Mouse (Mus musculus) brown adipose tissue, adult 24 weeks (tissue): ENCODE results near the gene Mrpl51. TPM values are rescaled to one million over a fixed set of nuclear protein-coding genes. Genes with fewer than 3 reads are reported as not detected.

Source experiments
- H3K27ac ChIP-seq: fragments of 200-500 bp; replicated peaks from 2 replicates; pipeline ENCODE4 v1.5.1; 2012; ENCODE audit warnings: low read depth, mild to moderate bottlenecking, low read length
- H3K4me1 ChIP-seq: fragments of 200-500 bp; 2 replicates; pipeline ENCODE4 v1.6.1; 2012; ENCODE audit warnings: low read length, mixed read lengths; ENCODE audit not compliant: control insufficient read depth, insufficient read depth, insufficient read length
- H3K4me3 ChIP-seq: fragments of 200-500 bp; 2 replicates; pipeline ENCODE4 v1.5.1; 2012; ENCODE audit warnings: low read depth, mild to moderate bottlenecking, low read length, moderate library complexity; ENCODE audit not compliant: insufficient read depth
- polyA plus RNA-seq: library from polyadenylated mRNA; stranded (reverse); fragments of >200 nt; gene quantifications from 2 replicates; pipeline ENCODE4 v1.2.4, GENCODE M21; 2012; ENCODE audit not compliant: missing spikeins, insufficient read depth, insufficient read length

Mrpl51 gene
- polyA plus RNA-seq, 1 experiment, result 316 TPM

DNA sequence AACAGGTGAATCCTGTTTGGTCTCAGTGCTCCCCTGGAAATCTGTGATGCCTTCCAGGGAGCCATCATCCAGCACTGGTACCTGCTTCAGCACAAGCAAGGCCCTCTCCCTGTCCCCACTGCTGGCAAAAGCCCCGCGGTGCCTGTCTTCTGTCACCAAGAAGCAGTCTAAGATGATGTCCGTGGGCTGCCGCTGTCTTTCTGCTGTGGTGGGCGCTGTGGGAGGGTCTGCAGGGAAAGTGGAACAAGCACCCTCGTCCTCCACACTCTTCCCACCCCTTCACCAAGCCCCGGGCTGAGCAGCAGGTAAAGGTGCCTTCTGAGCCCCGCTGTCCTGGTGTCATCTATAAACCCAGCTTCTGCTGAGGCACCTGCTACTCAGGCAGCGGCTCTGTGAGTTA, 39.0 kb downstream of the Mrpl51 start:
- Histone ChIP-seq H3K27ac (peak overlapping the region; percentile 18), H3K4me1 (peaks cover 16% of the 10 kb centered on the region), H3K4me3 (peak overlapping the region; percentile 28)

DNA sequence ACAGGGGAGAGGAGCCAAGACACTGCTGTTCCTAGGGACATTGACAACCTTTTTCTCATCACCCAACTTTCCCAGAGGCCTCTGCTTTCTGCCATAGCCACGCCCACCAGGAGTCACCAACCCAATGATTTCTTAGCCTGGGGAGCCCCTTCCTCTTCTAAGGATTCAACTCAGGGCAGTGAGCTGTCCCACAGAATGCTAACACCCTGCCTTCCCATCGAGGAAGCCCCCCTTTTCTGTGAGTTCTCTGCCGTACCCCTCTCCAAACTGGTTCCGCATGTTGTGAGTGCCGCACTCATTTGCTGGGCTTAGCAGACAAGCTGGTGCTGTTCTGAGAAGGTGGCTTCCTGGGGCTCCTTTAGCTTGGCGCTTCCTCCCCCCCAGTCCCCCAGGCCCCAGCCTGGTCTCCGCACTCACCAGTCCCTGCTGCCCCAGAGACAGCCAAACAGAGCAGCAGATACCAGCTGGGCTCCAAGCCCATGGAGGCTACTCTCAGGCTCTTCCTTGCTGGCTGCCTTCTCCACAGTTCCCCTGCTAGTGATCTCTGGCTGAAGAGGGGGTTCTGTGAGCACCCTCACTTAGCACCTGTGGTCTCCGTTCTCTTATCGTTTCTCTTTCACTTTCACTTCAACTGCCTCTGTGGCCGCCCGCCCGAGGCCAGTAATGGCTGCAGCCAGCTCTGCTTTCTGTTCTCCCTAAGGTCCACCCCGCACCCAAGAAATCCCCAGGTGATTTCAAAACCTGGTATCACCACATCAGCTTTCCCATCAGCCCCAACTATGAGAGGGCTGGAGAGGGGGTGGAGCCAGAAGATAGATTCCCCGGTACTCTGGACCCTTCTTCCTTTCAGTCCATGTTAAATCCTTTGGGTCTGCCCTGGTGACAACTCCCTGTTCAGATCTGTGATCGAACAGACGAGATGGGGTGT, 39.8 kb downstream of the Mrpl51 start, which contains the start of gene Tapbpl:
Tapbpl (minus strand) TSS at position 744 of the 928 bp plus-strand sequence.
- Histone ChIP-seq H3K27ac (peak within 1 kb of the TSS; percentile 90), H3K4me1 (peaks cover 16% of the 10 kb centered on the region), H3K4me3 (peak within 1 kb of the TSS; percentile 91)

DNA sequence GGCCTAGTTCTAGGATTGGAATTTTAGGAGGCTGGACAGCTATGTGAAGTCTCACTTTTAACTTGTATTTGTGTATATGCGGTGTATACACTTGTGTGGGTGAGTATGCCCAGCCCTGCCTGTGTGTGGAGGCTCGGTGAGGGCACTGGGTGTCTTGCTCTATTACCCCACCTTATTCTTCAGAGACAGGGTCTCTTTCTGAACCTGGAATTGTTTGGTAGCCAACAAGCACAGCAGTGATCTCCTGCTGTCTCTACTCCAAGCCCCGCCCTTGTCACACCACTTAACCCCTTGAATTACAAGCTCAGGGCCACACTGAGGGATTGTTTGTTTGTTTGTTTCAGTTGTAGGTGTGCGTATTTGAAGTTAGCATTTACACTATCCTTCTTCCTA, 40.4 kb downstream of the Mrpl51 start:
- H3K27ac ChIP-seq, result peak overlapping the region; percentile 90
- H3K4me1 ChIP-seq, result peaks cover 16% of the 10 kb centered on the region
- H3K4me3 ChIP-seq, result peak overlapping the region; percentile 91

DNA sequence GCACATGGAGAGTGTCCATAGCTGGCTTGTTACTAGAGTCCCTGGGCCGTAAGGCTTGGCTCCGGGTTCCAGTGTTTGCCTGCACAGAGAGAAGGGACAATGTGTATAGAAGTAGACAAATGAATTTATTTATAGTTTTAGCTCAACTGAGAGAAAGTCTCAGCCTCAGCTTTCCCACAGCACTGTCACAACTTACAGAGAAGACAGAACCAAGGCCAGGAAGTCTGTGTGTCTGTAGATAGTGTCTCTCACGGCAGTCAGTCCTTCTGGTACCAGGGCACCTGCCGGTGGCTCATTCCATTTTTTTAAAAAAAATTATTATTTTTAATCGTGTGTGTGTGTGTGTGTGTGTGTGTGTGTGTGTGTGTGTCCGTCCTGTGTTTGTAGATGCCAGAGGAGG, 40.9 kb downstream of the Mrpl51 start:
- peaks cover 16% of the 10 kb centered on the region for H3K4me1 ChIP-seq
- H3K27ac ChIP-seq, result peak overlapping the region; percentile 90
- peak overlapping the region; percentile 91; the same call in 1 of the 2 replicates for H3K4me3 ChIP-seq

DNA sequence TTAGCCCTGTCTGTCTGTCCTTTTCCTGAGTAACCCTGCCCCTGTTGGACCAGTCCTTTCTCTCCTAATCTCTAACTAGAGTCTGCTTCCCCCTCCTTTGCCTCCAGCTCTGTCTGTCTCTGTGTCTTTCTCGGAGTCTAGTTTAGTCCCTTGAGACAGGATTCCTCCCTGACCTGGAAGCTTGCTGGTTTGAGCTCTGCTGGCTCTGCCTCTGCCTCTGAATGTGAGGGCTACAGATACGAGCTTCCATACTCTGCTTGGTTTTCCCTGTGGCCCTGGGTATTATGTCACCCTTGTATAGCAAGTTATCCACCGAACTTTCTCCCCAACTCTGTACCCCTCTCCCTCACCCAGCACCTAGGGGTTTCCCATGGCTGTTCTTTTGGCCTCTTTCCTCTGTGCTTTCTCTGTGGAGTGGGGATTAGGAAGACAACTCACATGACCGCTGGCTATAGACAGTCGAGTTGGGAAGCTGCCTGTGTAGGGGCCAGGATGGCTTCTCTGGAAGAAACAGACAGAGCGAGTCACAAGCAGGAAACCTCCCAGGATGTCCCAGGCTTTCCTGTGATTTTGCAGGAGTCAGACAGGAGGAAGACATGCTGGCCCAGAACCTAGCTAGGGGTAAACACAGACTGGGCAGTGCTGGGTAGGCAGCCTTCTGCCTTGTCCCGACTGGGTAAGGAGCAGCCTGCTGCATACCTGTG, 42.4 kb downstream of the Mrpl51 start:
- peaks cover 16% of the 10 kb centered on the region for H3K4me1 ChIP-seq
- H3K4me3 ChIP-seq, result no peak overlapping the region
- peak overlapping the region; percentile 42 for H3K27ac ChIP-seq

DNA sequence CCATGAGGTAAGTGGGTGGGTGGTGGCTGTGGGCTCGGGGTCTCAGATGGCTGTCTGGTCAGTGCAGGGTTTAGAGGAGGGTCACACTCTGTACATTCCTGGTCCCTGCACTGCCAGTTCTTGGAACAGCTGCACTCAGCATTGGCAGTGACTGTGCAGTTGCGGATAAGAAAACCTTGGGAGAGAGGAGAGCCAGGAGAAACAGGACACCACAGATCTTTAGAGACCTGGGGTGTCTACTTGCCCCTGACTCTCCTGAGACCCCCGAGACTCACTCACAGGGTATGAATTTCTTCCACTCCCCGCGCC, 42.9 kb downstream of the Mrpl51 start:
- Histone ChIP-seq H3K4me1 (peaks cover 16% of the 10 kb centered on the region), H3K27ac (peak overlapping the region; percentile 42), H3K4me3 (no peak overlapping the region)

DNA sequence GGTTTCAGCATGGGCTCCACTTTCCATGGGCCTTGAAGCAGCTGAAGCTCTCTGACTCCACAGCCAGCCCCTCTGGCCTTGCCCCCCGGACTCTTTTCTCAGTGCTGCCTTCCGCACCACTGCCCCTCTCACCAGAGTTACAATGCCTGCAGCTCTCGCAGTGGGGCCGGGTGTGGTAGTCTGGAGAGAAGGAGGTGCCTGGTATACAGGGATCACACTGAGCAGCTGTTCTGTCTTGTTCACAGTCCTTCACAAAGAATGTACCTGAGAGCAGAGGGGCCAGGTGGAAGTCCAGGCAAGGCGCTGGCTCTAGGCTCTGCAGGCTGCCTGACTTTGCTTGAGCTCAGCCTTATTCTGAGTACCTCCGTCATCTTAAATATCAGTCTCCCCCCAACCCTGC, 44.7 kb downstream of the Mrpl51 start:
- peaks cover 16% of the 10 kb centered on the region for H3K4me1 ChIP-seq
- no peak overlapping the region for H3K4me3 ChIP-seq
- H3K27ac ChIP-seq, result no peak overlapping the region

DNA sequence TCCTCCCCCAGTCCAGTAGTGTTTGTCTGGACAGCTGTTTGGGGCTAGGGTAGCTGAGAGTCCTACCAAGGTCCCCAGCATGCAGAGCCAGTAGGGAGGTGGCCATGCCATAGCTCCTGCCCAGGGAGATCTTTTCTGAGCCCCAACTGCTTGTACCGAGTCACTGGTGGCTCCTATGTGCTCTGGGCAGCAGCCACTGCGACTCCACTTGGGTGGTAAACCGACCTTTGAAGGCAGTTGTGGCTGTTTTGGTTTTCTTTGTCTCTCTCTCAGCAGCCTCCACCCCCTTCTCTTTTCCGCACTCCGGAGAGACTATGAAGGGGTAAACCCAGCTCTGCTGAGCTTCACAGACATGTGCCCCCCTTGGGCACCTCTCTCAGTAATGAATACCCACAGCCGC, 45.2 kb downstream of the Mrpl51 start, which contains the start of gene Cd27:
Cd27 (minus strand) TSS at position 229 of the 400 bp plus-strand sequence.
- Histone ChIP-seq H3K27ac (no peak within 1 kb of the TSS), H3K4me3 (no peak within 1 kb of the TSS), H3K4me1 (peaks cover 16% of the 10 kb centered on the region)

DNA sequence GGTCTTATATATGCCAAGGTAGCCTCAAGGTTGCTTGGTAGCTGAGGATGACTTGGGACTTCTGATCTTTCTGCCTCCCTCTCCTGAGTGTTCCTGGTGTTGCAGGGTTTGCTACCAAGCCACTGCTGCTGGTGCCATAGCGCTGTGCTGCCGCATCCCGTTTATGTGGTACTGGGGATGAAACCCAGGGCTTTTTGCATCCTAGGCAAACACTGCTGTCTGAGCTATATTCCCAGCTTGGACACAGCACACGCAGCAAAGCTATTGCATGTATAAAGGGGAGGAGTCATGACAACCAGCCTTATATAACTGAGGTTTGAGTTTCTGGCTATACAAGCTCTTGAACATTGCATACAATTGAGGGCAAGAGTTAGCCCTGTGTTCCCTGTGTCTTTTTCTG, 45.8 kb downstream of the Mrpl51 start:
- no peak overlapping the region for H3K27ac ChIP-seq
- H3K4me1 ChIP-seq, result peaks cover 16% of the 10 kb centered on the region
- H3K4me3 ChIP-seq, result no peak overlapping the region

DNA sequence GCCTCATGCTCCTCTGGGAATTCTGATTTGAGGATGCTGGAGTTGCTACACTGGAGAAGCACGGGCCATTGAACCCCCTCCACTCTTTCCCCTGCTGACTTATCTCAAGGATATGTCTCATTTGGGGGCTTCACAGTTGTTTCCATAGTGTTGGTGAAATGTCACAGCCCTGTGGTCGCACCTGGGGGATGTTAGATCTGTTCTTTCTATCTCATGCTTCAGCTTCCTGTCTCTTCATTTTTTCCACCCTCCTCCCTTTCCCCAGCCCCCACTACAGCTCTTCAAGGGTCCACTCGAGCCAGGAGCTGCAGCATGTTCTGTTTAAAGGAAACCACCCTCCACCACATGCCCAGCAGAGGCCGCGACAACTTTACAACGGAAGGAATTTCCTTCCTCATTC, 46.8 kb downstream of the Mrpl51 start:
- peaks cover 11% of the 10 kb centered on the region for H3K4me1 ChIP-seq
- H3K27ac ChIP-seq, result no peak overlapping the region
- no peak overlapping the region for H3K4me3 ChIP-seq

DNA sequence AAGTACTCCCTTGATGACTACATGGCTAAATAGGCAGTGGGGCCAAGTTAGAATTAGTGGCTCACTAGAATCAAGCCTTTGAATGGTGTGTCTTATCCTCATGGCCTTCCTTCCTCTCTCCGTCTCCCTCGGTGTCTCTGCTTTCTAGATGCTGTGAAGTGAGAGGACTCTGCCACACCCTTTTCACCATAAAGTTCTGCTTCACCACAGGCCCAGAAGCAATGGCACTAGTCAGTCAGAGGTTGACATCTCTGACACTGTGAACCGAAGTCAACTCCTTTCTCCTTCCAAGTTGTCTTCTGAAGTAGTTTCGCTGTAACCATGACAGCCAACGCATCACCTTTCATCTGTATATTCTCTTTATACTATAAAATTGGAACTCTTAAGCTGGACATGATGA, 47.9 kb downstream of the Mrpl51 start:
- Histone ChIP-seq H3K4me3 (no peak overlapping the region), H3K4me1 (no peaks in the 10 kb centered on the region), H3K27ac (no peak overlapping the region)

DNA sequence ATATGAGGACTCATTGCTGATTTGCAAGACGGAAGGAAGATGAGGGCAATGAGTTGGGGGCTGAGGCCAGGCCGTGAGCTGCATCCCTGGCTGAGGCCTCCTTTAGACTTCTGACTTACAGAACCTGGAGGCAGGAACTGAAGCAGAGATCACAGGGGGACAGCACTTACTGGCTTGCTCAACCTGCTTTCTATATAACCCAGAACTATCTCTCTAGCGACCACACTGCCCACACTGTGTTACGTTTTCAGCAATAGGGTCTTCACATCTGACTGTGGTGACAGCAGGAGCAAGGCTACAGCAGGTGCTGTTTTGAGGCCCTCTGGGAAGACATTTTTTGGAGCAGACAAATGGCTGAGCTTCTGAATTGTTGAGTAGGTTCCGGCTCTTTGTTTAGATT, 49.0 kb downstream of the Mrpl51 start:
- Histone ChIP-seq H3K4me1 (no peaks in the 10 kb centered on the region), H3K4me3 (no peak overlapping the region), H3K27ac (no peak overlapping the region)

DNA sequence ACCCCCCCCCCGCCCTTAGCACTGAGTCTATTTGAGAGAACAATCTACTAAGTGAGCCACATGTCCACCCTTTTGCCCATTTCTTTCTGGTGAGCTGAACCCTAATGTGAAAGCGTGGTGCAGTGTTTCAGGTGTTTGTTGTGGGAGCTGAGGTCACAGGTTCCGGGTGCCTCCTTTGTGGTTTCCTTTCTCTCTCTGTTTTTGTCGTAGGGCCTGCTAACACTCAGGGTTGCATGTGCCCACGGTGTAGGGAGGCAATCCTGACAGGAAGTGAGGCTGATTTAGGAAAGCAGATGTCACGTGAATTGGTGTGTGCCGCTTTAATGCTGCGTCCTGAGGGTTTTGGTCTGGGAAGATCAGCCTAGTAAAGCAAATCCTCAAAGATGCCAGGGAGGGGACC, 50.0 kb downstream of the Mrpl51 start:
- H3K4me1 ChIP-seq, result no peaks in the 10 kb centered on the region
- H3K27ac ChIP-seq, result no peak overlapping the region
- no peak overlapping the region for H3K4me3 ChIP-seq

DNA sequence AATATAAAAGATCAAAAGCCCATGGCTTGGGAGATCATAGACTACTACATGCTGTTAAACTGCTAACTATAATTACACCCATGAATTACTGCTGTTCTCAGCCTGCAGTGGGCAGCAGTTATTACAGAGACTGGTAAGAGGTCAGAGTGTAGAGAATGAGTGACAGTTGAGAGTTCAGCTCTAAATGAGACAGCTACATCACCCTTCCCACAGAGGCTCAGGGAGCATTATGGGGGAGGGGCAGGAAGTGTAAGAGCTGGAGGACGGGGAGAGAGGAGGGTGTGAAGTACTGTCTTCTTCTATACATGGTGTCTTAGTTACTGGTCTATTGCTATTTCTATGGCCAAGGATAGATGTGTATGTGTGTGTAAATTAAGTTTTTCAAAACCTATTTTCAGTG, 53.0 kb downstream of the Mrpl51 start:
- Histone ChIP-seq H3K4me1 (no peaks in the 10 kb centered on the region), H3K4me3 (no peak overlapping the region), H3K27ac (no peak overlapping the region)
